Mouse (Mus musculus) forebrain, embryonic 12.5 days (tissue): ENCODE measurements around the gene Hsf2bp. TPM values are rescaled to one million over a fixed set of nuclear protein-coding genes. Genes with fewer than 3 reads are reported as not detected.
"Not testable (repeated sequence)": the region's sequence is repeated elsewhere in the genome, so short reads cannot be mapped to it uniquely, and the experiment has no call there.

Experiments used
- ATAC-seq: fragments of 200-750 bp; cut with Nextera tagmentation; 2 replicates; pipeline ENCODE4 v1.8.0; 2017; ENCODE audit warnings: moderate TSS enrichment; ENCODE audit not compliant: low FRiP score
- H3K27ac ChIP-seq: fragments of 300-500 bp; sonication (generic); 2 replicates; pipeline ENCODE4 v1.5.1; 2016; ENCODE audit warnings: mild to moderate bottlenecking
- H3K27me3 ChIP-seq: fragments of 300-500 bp; sonication (generic); 2 replicates; pipeline ENCODE4 v1.6.1; 2016; ENCODE audit warnings: mild to moderate bottlenecking
- H3K36me3 ChIP-seq: fragments of 300-500 bp; sonication (generic); replicated peaks from 2 replicates; pipeline ENCODE4 v1.6.1; 2016; ENCODE audit warnings: mild to moderate bottlenecking
- H3K4me1 ChIP-seq: fragments of 300-500 bp; sonication (generic); 2 replicates; pipeline ENCODE4 v1.6.1; 2016
- H3K4me2 ChIP-seq: fragments of 300-500 bp; sonication (generic); 2 replicates; pipeline ENCODE4 v1.6.1; 2016; ENCODE audit warnings: mild to moderate bottlenecking, moderate library complexity
- H3K4me3 ChIP-seq: fragments of 300-500 bp; sonication (generic); replicated peaks from 2 replicates; pipeline ENCODE4 v1.5.1; 2016; ENCODE audit warnings: mild to moderate bottlenecking
- H3K9ac ChIP-seq: fragments of 300-500 bp; sonication (generic); 2 replicates; pipeline ENCODE4 v1.6.1; 2016; ENCODE audit warnings: mild to moderate bottlenecking
- H3K9me3 ChIP-seq: fragments of 300-500 bp; sonication (generic); 2 replicates; pipeline ENCODE4 v1.6.1; 2016
- WGBS: fragments of 180-500 bp; shearing (Covaris S2); methylation state at CpG from one replicate; pipeline ENCODE4 v1.1.7; 2016; 5-methylcytosine and 5-hydroxymethylcytosine counted together
- polyA plus RNA-seq: library from polyadenylated mRNA; unstranded; fragments of >200 nt; fragmentation: Nextera tagmentation; extraction: Ambion mirVana; gene quantifications from 2 replicates; pipeline ENCODE4 v1.2.1, GENCODE M21; 2016

Hsf2bp gene
- 0.46 and 0.55 TPM in 2 replicates for polyA plus RNA-seq

GRCm38 (mm10) chr17:32035609-32036508 lies at the start of gene Hsf2bp, which contains the start of gene Rrp1b:
Gene Hsf2bp, minus strand, starts transcription at chr17:32036349.
Gene Rrp1b, plus strand, starts transcription at chr17:32036100.
- H3K4me2 ChIP-seq, result peak within 1 kb of the TSS; percentile 80
- WGBS, result 6% methylated on average over 52 of the region's 52 CpGs
- peak within 1 kb of the TSS; percentile 83 for H3K9ac ChIP-seq
- H3K9me3 ChIP-seq, result no peaks in the 10 kb centered on the region
- H3K4me3 ChIP-seq, result peak within 1 kb of the TSS; percentile 74
- H3K36me3 ChIP-seq, result no peaks in the 10 kb centered on the region
- peaks cover 26% of the 10 kb centered on the region for H3K4me1 ChIP-seq
- H3K27ac ChIP-seq, result peak within 1 kb of the TSS; percentile 67
- no peaks in the 10 kb centered on the region for H3K27me3 ChIP-seq
- ATAC-seq, result peak; percentile 93

GRCm38 (mm10) chr17:32083351-32083750 lies 47.2 kb upstream of the Hsf2bp start:
- WGBS, result 95% methylated on average over 2 of the region's 2 CpGs
- Histone ChIP-seq H3K9me3 (no peaks in the 10 kb centered on the region), H3K9ac (no peak overlapping the region), H3K36me3 (no peaks in the 10 kb centered on the region), H3K4me1 (no peaks in the 10 kb centered on the region), H3K4me3 (no peak overlapping the region), H3K27me3 (no peaks in the 10 kb centered on the region), H3K4me2 (no peak overlapping the region), H3K27ac (no peak overlapping the region)
- no peak for ATAC-seq

GRCm38 (mm10) chr17:32075164-32075563 lies 39.0 kb upstream of the Hsf2bp start:
- 0% methylated on average over 2 of the region's 2 CpGs for WGBS
- Histone ChIP-seq H3K36me3 (no peaks in the 10 kb centered on the region), H3K4me2 (no peak overlapping the region), H3K9me3 (no peaks in the 10 kb centered on the region), H3K4me3 (no peak overlapping the region), H3K4me1 (no peaks in the 10 kb centered on the region), H3K27me3 (peaks cover 6% of the 10 kb centered on the region; the same call in 1 of the 2 replicates), H3K9ac (no peak overlapping the region), H3K27ac (no peak overlapping the region)
- ATAC-seq, result no peak

GRCm38 (mm10) chr17:32074658-32075057 lies 38.5 kb upstream of the Hsf2bp start:
- Histone ChIP-seq H3K36me3 (no peaks in the 10 kb centered on the region), H3K9me3 (no peaks in the 10 kb centered on the region; the same call in 1 of the 2 replicates), H3K4me3 (no peak overlapping the region), H3K4me1 (no peaks in the 10 kb centered on the region), H3K27ac (no peak overlapping the region), H3K9ac (no peak overlapping the region), H3K4me2 (no peak overlapping the region), H3K27me3 (peaks cover 6% of the 10 kb centered on the region; the same call in 1 of the 2 replicates)
- WGBS, result 69% methylated on average over 4 of the region's 4 CpGs
- ATAC-seq, result no peak

GRCm38 (mm10) chr17:32073359-32073758 lies 37.2 kb upstream of the Hsf2bp start:
- Histone ChIP-seq H3K9me3 (no peaks in the 10 kb centered on the region; the same call in 1 of the 2 replicates), H3K27ac (no peak overlapping the region), H3K4me1 (no peaks in the 10 kb centered on the region), H3K36me3 (no peaks in the 10 kb centered on the region), H3K9ac (no peak overlapping the region), H3K4me2 (no peak overlapping the region), H3K27me3 (peaks cover 6% of the 10 kb centered on the region; the same call in 1 of the 2 replicates), H3K4me3 (no peak overlapping the region)
- WGBS, result 2% methylated on average over 2 of the region's 2 CpGs
- peak; percentile 20; the same call in 1 of the 2 replicates for ATAC-seq

GRCm38 (mm10) chr17:32068810-32069209 lies 32.7 kb upstream of the Hsf2bp start:
- H3K9ac ChIP-seq, result no peak overlapping the region
- H3K9me3 ChIP-seq, result no peaks in the 10 kb centered on the region; the same call in 1 of the 2 replicates

GRCm38 (mm10) chr17:32068381-32068780 lies 32.2 kb upstream of the Hsf2bp start:
- no peak for ATAC-seq
- no peak overlapping the region for H3K9ac ChIP-seq
- H3K27me3 ChIP-seq, result no peaks in the 10 kb centered on the region
- no peak overlapping the region for H3K27ac ChIP-seq
- no peak overlapping the region for H3K4me2 ChIP-seq
- H3K9me3 ChIP-seq, result no peaks in the 10 kb centered on the region; the same call in 1 of the 2 replicates
- H3K36me3 ChIP-seq, result no peaks in the 10 kb centered on the region; the same call in 1 of the 2 replicates
- no peak overlapping the region for H3K4me3 ChIP-seq
- no peaks in the 10 kb centered on the region for H3K4me1 ChIP-seq
- 94% methylated on average over 11 of the region's 11 CpGs for WGBS

More at GRCm38 (mm10) chr17:32068810-32069209, 32.7 kb upstream of the Hsf2bp start:
- no peak for ATAC-seq
- Histone ChIP-seq H3K27ac (no peak overlapping the region), H3K27me3 (peaks cover under 1% of the 10 kb centered on the region; the same call in 1 of the 2 replicates), H3K4me3 (no peak overlapping the region), H3K4me2 (no peak overlapping the region), H3K36me3 (no peaks in the 10 kb centered on the region), H3K4me1 (no peaks in the 10 kb centered on the region)
- 95% methylated on average over 2 of the region's 2 CpGs for WGBS

GRCm38 (mm10) chr17:32067541-32067940 lies 31.4 kb upstream of the Hsf2bp start:
- WGBS, result 83% methylated on average over 9 of the region's 9 CpGs
- no peaks in the 10 kb centered on the region for H3K27me3 ChIP-seq
- H3K4me1 ChIP-seq, result no peaks in the 10 kb centered on the region
- ATAC-seq, result no peak
- no peak overlapping the region for H3K4me2 ChIP-seq
- peaks cover 7% of the 10 kb centered on the region for H3K36me3 ChIP-seq
- H3K27ac ChIP-seq, result no peak overlapping the region
- H3K4me3 ChIP-seq, result no peak overlapping the region
- H3K9ac ChIP-seq, result no peak overlapping the region
- no peaks in the 10 kb centered on the region; the same call in 1 of the 2 replicates for H3K9me3 ChIP-seq

- not testable (repeated sequence) for H3K4me3 ChIP-seq, H3K9ac ChIP-seq, H3K27me3 ChIP-seq, H3K9me3 ChIP-seq, H3K27ac ChIP-seq, H3K4me1 ChIP-seq, ATAC-seq, H3K4me2 ChIP-seq
- peaks cover 35% of the 10 kb centered on the region for H3K36me3 ChIP-seq
- WGBS, result 50% methylated on average over 8 of the region's 8 CpGs
These were observed 28.6 kb upstream of the Hsf2bp start for GRCm38 (mm10) chr17:32064762-32065161.

- Histone ChIP-seq H3K4me3 (no peak overlapping the region), H3K27me3 (no peaks in the 10 kb centered on the region), H3K9ac (no peak overlapping the region), H3K27ac (no peak overlapping the region), H3K4me1 (no peaks in the 10 kb centered on the region), H3K9me3 (no peaks in the 10 kb centered on the region), H3K4me2 (no peak overlapping the region), H3K36me3 (peaks cover 46% of the 10 kb centered on the region)
- ATAC-seq, result no peak
- 83% methylated on average over 2 of the region's 2 CpGs for WGBS
These were observed 27.5 kb upstream of the Hsf2bp start for GRCm38 (mm10) chr17:32063654-32064053.

- Histone ChIP-seq H3K36me3 (peaks cover 70% of the 10 kb centered on the region), H3K27me3 (no peaks in the 10 kb centered on the region), H3K4me3 (no peak overlapping the region), H3K27ac (no peak overlapping the region), H3K4me2 (no peak overlapping the region), H3K9me3 (no peaks in the 10 kb centered on the region), H3K4me1 (no peaks in the 10 kb centered on the region), H3K9ac (no peak overlapping the region)
- ATAC-seq, result no peak
- WGBS, result 95% methylated on average over 14 of the region's 14 CpGs
These were observed 25.1 kb upstream of the Hsf2bp start for GRCm38 (mm10) chr17:32061219-32061618.

- ATAC-seq, result no peak
- 88% methylated on average over 2 of the region's 2 CpGs for whole genome bisulfite sequencing
- Histone ChIP-seq H3K27me3 (no peaks in the 10 kb centered on the region), H3K4me3 (no peak overlapping the region), H3K36me3 (peaks cover 92% of the 10 kb centered on the region), H3K4me1 (no peaks in the 10 kb centered on the region), H3K27ac (no peak overlapping the region), H3K9me3 (no peaks in the 10 kb centered on the region), H3K9ac (no peak overlapping the region), H3K4me2 (no peak overlapping the region)
These were observed 22.9 kb upstream of the Hsf2bp start for GRCm38 (mm10) chr17:32059084-32059483.
